Mouse (Mus musculus) kidney, embryonic 16.5 days (tissue): ENCODE data around the gene Ak7. TPM values are rescaled to one million over a fixed set of nuclear protein-coding genes. Genes with fewer than 3 reads are reported as not detected.

Experiments
- ATAC-seq: fragments of 200-750 bp; cut with Nextera tagmentation; 2 replicates; pipeline ENCODE4 v1.8.0; 2017; ENCODE audit warnings: moderate TSS enrichment; ENCODE audit not compliant: low FRiP score, low TSS enrichment
- H3K27ac ChIP-seq: fragments of 300-500 bp; sonication (generic); 2 replicates; pipeline ENCODE4 v1.5.1; 2014; ENCODE audit warnings: low read length
- H3K27me3 ChIP-seq: fragments of 300-500 bp; sonication (generic); 2 replicates; pipeline ENCODE4 v1.6.1; 2014; ENCODE audit warnings: low read length, control low read depth, mixed read lengths; ENCODE audit not compliant: insufficient read depth
- H3K36me3 ChIP-seq: fragments of 300-500 bp; sonication (generic); 2 replicates; pipeline ENCODE4 v1.6.1; 2014; ENCODE audit warnings: low read length, control low read depth, mixed read lengths; ENCODE audit not compliant: insufficient read depth
- H3K4me1 ChIP-seq: fragments of 300-500 bp; sonication (generic); 2 replicates; pipeline ENCODE4 v1.6.1; 2014; ENCODE audit warnings: low read length, control low read depth, mixed read lengths; ENCODE audit not compliant: insufficient read depth
- H3K4me2 ChIP-seq: fragments of 300-500 bp; sonication (generic); replicated peaks from 2 replicates; pipeline ENCODE4 v1.6.1; 2014; ENCODE audit warnings: low read depth, low read length
- H3K4me3 ChIP-seq: fragments of 300-500 bp; sonication (generic); 2 replicates; pipeline ENCODE4 v1.5.1; 2014; ENCODE audit warnings: mild to moderate bottlenecking, low read length
- H3K9ac ChIP-seq: fragments of 300-500 bp; sonication (generic); replicated peaks from 2 replicates; pipeline ENCODE4 v1.6.1; 2014; ENCODE audit warnings: low read length
- H3K9me3 ChIP-seq: fragments of 300-500 bp; sonication (generic); 2 replicates; pipeline ENCODE4 v1.6.1; 2016; ENCODE audit warnings: low read length, control low read depth
- WGBS: fragments of 180-500 bp; shearing (Covaris S2); extraction: QIAGEN DNeasy Blood & Tissue Kit; methylation state at CpG from one replicate; pipeline ENCODE4 v1.1.7; 2014; 5-methylcytosine and 5-hydroxymethylcytosine counted together
- polyA plus RNA-seq: library from polyadenylated mRNA; unstranded; fragments of >200 nt; fragmentation: Nextera tagmentation; extraction: Ambion mirVana; gene quantifications from 2 replicates; pipeline ENCODE4 v1.2.1, GENCODE M21; 2015

The Ak7 gene
- polyA plus RNA-seq, 1 experiment from 2014 or later: 1.4 TPM

DNA sequence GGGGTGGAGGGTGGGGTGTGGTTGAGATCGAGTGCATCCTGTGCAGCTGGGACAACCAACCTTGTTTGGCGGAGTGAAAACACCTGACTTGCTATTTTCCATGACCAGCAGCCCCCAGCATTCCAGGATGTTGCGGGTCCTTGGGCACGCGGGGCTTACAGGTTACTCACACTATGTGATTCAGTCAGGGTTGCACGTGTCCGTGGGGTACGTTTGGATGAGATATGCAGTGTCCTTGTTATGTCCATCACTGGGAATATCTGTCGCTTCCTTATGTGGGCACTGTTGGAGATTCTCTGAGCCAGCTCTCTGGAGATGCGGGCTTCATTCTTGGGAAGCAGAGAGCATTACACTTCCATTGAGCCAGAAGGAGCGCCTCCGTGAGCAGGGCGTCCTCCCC lies 20.0 kb downstream of the Ak7 start:
- Histone ChIP-seq H3K27me3 (no peaks in the 10 kb centered on the region), H3K27ac (no peak overlapping the region), H3K9me3 (no peaks in the 10 kb centered on the region), H3K4me3 (no peak overlapping the region), H3K4me1 (no peaks in the 10 kb centered on the region), H3K4me2 (no peak overlapping the region), H3K9ac (no peak overlapping the region), H3K36me3 (no peaks in the 10 kb centered on the region)
- ATAC-seq: no peak
- 75% methylated on average over 13 of the region's 13 CpGs for WGBS

DNA sequence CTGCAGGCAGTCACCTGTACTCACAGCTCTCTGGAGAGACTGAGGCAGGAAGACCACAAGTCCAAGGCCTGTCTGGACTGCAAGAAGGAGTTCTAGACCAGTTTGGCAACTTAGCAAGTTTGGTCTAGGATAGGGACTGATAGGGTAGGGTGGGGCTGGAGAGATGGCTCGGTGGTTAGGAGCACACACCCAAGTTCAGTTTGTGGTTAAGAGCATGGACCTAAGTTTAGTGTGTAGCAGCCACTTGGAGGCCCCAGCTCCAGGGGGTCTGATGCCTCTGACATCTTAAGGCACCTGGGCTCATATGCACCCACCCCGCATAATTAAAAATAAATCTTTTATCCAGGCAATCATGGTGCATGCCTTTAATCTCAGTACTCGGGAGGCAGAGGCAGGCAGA lies 21.5 kb downstream of the Ak7 start:
- ATAC-seq: no peak
- WGBS: 94% methylated on average over 3 of the region's 3 CpGs
- no peaks in the 10 kb centered on the region for H3K9me3 ChIP-seq
- no peaks in the 10 kb centered on the region for H3K4me1 ChIP-seq
- no peaks in the 10 kb centered on the region for H3K27me3 ChIP-seq
- no peaks in the 10 kb centered on the region for H3K36me3 ChIP-seq
- H3K4me3 ChIP-seq: no peak overlapping the region
- no peak overlapping the region for H3K9ac ChIP-seq
- H3K4me2 ChIP-seq: no peak overlapping the region
- no peak overlapping the region for H3K27ac ChIP-seq

DNA sequence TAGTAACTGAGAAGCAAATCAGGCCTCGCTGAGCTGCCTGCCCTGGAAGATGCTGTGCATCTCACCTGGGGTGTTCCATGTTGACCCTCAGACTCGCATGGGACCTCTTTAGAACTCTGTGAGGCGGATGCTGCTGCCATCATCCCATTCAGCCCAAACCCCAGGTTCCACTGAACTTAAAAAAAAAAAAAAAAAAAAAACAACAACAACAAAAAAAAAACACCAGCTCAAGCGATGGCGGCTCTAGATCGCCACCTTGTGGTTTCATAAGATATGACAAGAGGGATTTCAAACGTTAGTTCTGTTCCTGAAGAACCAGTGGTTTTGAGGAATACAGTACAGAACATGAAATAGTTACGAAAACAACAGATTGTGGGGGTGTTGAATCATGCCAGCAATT lies 22.2 kb downstream of the Ak7 start:
- Histone ChIP-seq H3K9me3 (no peaks in the 10 kb centered on the region), H3K4me1 (no peaks in the 10 kb centered on the region), H3K4me2 (no peak overlapping the region), H3K27me3 (no peaks in the 10 kb centered on the region), H3K4me3 (no peak overlapping the region), H3K36me3 (no peaks in the 10 kb centered on the region), H3K9ac (no peak overlapping the region), H3K27ac (no peak overlapping the region)
- ATAC-seq: no peak
- 28% methylated on average over 8 of the region's 8 CpGs for WGBS

DNA sequence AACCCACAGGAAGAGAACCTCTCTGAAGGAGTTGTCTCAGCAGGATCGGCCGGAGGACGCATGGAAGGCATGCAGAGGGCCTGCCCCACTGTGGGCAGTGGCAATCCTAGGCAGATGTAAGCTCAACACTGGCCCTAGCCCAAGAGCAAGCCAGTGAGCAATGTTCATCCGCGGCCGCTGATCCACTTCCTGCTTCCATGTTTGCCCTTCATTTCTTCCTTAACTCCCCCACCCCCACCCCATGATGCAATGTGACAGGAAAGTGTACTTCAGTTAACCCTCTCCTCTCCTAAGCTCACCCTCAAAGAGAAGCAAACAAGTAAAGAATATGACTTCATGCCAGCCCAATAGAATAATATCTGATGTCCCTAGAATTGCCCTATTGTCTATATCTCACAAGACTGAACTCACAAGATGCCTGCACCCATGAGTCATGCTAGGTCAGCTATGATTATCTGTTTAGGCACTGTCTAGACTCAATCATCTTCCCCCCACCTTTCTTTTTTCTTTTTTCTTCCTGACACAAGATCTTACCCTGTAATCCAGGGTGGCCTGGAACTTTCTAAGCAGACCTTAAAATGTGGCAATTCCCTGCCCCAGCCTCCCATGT lies 25.2 kb downstream of the Ak7 start:
- ATAC-seq: no peak
- no peak overlapping the region for H3K9ac ChIP-seq
- H3K4me3 ChIP-seq: no peak overlapping the region
- no peaks in the 10 kb centered on the region for H3K36me3 ChIP-seq
- no peak overlapping the region for H3K4me2 ChIP-seq
- no peaks in the 10 kb centered on the region for H3K9me3 ChIP-seq
- 72% methylated on average over 6 of the region's 6 CpGs for WGBS
- no peaks in the 10 kb centered on the region for H3K27me3 ChIP-seq
- H3K27ac ChIP-seq: no peak overlapping the region
- H3K4me1 ChIP-seq: no peaks in the 10 kb centered on the region

DNA sequence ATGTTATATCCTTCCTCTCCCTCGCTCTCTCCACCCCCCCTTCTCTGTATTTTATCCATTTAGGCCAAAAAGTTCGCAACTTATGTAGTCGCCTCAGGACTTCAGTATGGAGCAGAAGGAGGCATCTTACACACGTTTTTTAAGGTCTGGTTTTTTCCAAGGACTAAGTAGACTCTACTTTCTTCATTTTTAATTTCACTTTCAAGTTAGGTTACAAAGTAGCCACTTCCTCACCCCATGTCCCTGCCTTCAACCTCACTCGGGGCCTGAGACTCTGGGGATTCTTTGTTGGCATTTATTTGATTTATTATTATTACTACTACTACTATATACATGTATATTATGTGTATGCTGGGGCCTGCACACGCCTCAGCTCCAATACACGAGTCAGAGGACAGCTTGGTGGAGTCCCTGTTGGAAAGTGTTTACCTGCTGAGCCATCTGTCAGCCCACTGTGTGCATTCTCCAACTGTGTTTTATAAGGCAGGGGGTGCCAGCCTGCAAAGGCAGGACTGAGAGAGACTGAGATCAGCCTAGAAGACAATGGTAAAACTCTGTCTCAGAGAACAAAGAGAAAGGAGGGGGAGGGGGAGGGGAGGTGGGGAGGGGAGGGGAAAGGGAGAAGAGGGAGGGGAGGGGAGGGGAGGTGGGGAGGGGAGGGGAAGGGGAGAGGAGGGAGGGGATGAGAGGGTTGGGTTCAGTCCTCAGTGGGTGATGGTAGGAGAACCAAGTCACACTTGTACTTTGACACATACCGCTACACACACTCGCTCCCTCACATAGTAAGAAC lies 27.8 kb downstream of the Ak7 start:
- ATAC-seq: no peak
- Histone ChIP-seq H3K4me2 (no peak overlapping the region), H3K4me1 (no peaks in the 10 kb centered on the region), H3K4me3 (no peak overlapping the region), H3K27me3 (no peaks in the 10 kb centered on the region), H3K9ac (no peak overlapping the region), H3K9me3 (no peaks in the 10 kb centered on the region), H3K27ac (no peak overlapping the region), H3K36me3 (no peaks in the 10 kb centered on the region)
- WGBS: 73% methylated on average over 9 of the region's 9 CpGs

DNA sequence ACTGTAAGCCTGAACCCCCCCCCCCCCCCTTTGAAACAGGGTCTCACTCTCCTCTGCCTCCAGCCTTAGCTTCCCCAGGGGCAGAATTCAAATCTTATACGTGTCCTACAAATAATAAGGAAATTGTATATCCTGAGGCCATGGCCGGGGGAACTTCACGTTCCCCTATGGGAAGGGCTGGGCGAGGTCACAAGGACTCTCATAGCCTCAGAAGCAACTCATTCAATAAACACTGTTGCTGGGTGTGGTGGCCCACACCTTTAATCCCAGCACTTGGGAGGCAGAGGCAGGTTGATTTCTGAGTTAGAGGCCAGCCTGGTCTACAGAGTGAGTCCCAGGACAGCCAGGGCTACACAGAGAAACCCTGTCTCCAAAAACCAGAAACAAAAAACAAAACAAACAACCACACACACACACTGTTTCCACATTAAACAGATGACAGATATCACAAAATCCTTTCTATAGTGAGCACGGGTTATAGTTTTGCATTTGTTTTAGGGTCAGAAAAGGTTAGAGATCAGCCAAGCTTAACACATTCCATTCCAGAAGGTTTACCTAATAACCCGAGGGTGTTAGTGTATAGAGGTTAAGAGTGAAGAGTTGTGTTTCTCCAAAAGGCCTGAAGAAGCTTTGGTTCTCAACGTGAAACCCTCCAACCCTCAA lies 29.6 kb downstream of the Ak7 start:
- Histone ChIP-seq H3K4me1 (no peaks in the 10 kb centered on the region), H3K9ac (no peak overlapping the region), H3K4me2 (no peak overlapping the region), H3K27me3 (no peaks in the 10 kb centered on the region), H3K4me3 (no peak overlapping the region), H3K36me3 (no peaks in the 10 kb centered on the region), H3K27ac (peak overlapping the region; percentile 44), H3K9me3 (peaks cover 2% of the 10 kb centered on the region; the same call in 1 of the 2 replicates)
- 57% methylated on average over 7 of the region's 7 CpGs for WGBS
- ATAC-seq: peak; percentile 46

DNA sequence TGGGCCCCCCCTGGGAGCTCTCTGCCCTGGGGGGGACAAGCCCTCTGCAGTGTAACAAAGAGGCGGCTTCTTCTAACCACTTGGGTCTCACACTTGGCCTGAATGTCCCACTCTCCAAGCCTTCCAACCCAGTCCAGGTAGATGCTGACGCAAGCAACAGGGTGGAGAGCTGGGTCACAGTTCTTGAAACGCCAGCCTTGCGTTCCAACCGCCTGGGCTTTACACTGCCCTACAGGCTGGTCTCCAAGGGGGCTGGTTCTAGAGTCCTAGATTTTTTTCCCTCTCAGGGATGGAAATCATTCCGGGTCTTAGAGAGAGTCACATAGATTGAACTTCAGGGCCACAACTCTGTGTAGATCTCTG lies 30.1 kb downstream of the Ak7 start:
- ATAC-seq: peak; percentile 72
- Histone ChIP-seq H3K36me3 (no peaks in the 10 kb centered on the region), H3K27me3 (no peaks in the 10 kb centered on the region), H3K27ac (peak overlapping the region; percentile 44), H3K9me3 (peaks cover 2% of the 10 kb centered on the region; the same call in 1 of the 2 replicates), H3K4me1 (no peaks in the 10 kb centered on the region), H3K9ac (no peak overlapping the region), H3K4me3 (no peak overlapping the region), H3K4me2 (no peak overlapping the region)
- WGBS: 65% methylated on average over 6 of the region's 6 CpGs

DNA sequence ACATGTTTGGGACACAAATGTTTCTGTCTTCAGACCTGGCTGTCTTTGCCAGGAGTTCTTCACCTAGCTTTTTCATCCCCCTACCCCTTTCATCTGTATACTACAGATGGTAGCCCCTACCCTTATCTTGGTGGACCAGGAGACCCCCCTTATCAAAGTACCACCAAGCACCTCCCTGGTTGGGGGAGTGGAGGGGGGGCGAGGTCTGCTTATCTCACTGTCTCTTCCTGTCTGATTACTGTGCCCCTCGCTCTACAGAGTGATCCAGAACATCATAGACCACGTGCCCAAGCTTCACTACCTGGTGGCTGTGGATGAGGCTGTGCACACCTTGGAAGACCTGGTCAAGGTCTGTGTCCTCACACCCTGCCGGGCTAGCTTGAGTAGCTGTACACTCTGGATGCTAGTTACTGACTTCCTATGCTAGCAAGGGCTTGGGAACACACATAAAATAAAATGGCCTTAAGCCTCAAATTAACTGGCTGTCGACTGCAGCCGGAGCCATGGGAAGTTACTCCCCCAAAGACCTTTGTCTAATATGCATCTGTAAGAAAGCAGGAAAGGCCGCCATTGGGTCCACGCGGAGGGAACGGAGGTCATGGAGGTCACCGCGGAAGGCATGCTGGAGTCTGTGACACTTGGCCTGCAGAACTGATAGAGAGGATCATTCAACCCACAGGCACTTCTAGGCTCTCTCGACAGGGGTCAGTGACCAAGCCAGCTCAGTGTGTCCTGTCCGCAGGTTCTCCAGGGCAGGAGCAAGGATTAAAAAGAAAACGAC lies 32.7 kb downstream of the Ak7 start:
- Histone ChIP-seq H3K4me2 (no peak overlapping the region), H3K4me1 (no peaks in the 10 kb centered on the region), H3K4me3 (no peak overlapping the region), H3K9me3 (peaks cover 2% of the 10 kb centered on the region; the same call in 1 of the 2 replicates), H3K27ac (no peak overlapping the region), H3K9ac (no peak overlapping the region), H3K27me3 (no peaks in the 10 kb centered on the region), H3K36me3 (no peaks in the 10 kb centered on the region)
- ATAC-seq: no peak
- 53% methylated on average over 15 of the region's 15 CpGs for WGBS

DNA sequence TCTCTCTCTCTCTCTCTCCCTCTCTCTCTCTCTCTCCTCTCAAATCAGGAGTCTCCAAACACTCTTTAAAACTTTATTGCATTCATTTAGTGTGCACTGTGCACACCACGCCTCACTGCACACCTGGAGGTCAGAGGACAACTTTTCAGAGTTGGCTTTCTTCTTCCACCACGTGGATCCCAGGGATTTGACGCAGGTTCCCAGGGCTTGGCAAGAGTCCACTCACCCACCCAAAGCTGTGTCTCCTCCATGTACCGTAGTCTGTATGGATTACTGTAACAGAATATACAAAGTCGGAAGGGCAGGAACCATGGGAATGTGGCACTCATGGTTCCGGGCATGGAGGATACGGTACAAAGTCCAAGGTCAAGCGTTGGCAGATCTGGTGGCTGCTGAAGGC lies 33.9 kb downstream of the Ak7 start:
- no peak for ATAC-seq
- WGBS: 71% methylated on average over 8 of the region's 8 CpGs
- Histone ChIP-seq H3K27me3 (no peaks in the 10 kb centered on the region), H3K9me3 (peaks cover 2% of the 10 kb centered on the region; the same call in 1 of the 2 replicates), H3K27ac (no peak overlapping the region), H3K4me3 (no peak overlapping the region), H3K36me3 (no peaks in the 10 kb centered on the region), H3K4me1 (no peaks in the 10 kb centered on the region), H3K4me2 (no peak overlapping the region), H3K9ac (no peak overlapping the region)
